Mouse (Mus musculus) heart, embryonic 13.5 days (tissue): ENCODE results near the gene Rcan2. TPM values are rescaled to one million over a fixed set of nuclear protein-coding genes. Genes with fewer than 3 reads are reported as not detected.

Source experiments
- ATAC-seq: fragments of 200-750 bp; cut with Nextera tagmentation; 2 replicates; pipeline ENCODE4 v1.8.0; 2017; ENCODE audit warnings: moderate TSS enrichment; ENCODE audit not compliant: insufficient number of reproducible peaks, low FRiP score, low TSS enrichment; ENCODE audit errors: extremely low read depth
- H3K27ac ChIP-seq: fragments of 300-500 bp; sonication (generic); replicated peaks from 2 replicates; pipeline ENCODE4 v1.5.1; 2015; ENCODE audit warnings: moderate library complexity, mild to moderate bottlenecking, inconsistent platforms
- H3K27me3 ChIP-seq: fragments of 300-500 bp; sonication (generic); replicated peaks from 2 replicates; pipeline ENCODE4 v1.6.1; 2015; ENCODE audit warnings: mild to moderate bottlenecking, inconsistent platforms
- H3K36me3 ChIP-seq: fragments of 300-500 bp; sonication (generic); 2 replicates; pipeline ENCODE4 v1.6.1; 2015; ENCODE audit warnings: mild to moderate bottlenecking, inconsistent platforms
- H3K4me1 ChIP-seq: fragments of 300-500 bp; sonication (generic); 2 replicates; pipeline ENCODE4 v1.6.1; 2015; ENCODE audit warnings: inconsistent platforms
- H3K4me2 ChIP-seq: fragments of 300-500 bp; sonication (generic); 2 replicates; pipeline ENCODE4 v1.6.1; 2015; ENCODE audit warnings: inconsistent platforms, mild to moderate bottlenecking, moderate library complexity
- H3K4me3 ChIP-seq: fragments of 300-500 bp; sonication (generic); 2 replicates; pipeline ENCODE4 v1.5.1; 2015; ENCODE audit warnings: moderate library complexity, mild to moderate bottlenecking, inconsistent platforms
- H3K9ac ChIP-seq: fragments of 300-500 bp; sonication (generic); 2 replicates; pipeline ENCODE4 v1.6.1; 2015; ENCODE audit warnings: inconsistent platforms, mild to moderate bottlenecking, moderate library complexity
- H3K9me3 ChIP-seq: fragments of 300-500 bp; sonication (generic); 2 replicates; pipeline ENCODE4 v1.6.1; 2016; ENCODE audit warnings: inconsistent platforms
- WGBS: fragments of 180-500 bp; shearing (Covaris S2); methylation state at CpG from one replicate; pipeline ENCODE4 v1.1.7; 2015; ENCODE audit warnings: mixed read lengths; 5-methylcytosine and 5-hydroxymethylcytosine counted together
- polyA plus RNA-seq: library from polyadenylated mRNA; unstranded; fragments of >200 nt; fragmentation: Nextera tagmentation; extraction: Ambion mirVana; gene quantifications from 2 replicates; pipeline ENCODE4 v1.2.1, GENCODE M21; 2015

The Rcan2 gene
- polyA plus RNA-seq, 1 experiment from 2014 or later, result 43.7 TPM

- Histone ChIP-seq H3K9me3 (no peaks in the 10 kb centered on the region), H3K9ac (no peak overlapping the region), H3K4me3 (no peak overlapping the region), H3K36me3 (no peaks in the 10 kb centered on the region), H3K27me3 (no peaks in the 10 kb centered on the region), H3K27ac (no peak overlapping the region), H3K4me1 (no peaks in the 10 kb centered on the region), H3K4me2 (no peak overlapping the region)
- ATAC-seq, result no peak
- 83% methylated on average over 8 of the region's 8 CpGs for WGBS
Measured at GRCm38 (mm10) chr17:44042861-44043260, 241.7 kb downstream of the Rcan2 start.

GRCm38 (mm10) chr17:44053427-44053826 is 252.3 kb downstream of the Rcan2 start:
- no peaks in the 10 kb centered on the region for H3K9me3 ChIP-seq
- H3K27me3 ChIP-seq, result no peaks in the 10 kb centered on the region
- no peaks in the 10 kb centered on the region for H3K36me3 ChIP-seq
- 72% methylated on average over 4 of the region's 4 CpGs for WGBS
- H3K4me1 ChIP-seq, result no peaks in the 10 kb centered on the region
- no peak overlapping the region for H3K27ac ChIP-seq
- no peak overlapping the region for H3K9ac ChIP-seq
- ATAC-seq, result no peak
- H3K4me2 ChIP-seq, result no peak overlapping the region
- no peak overlapping the region for H3K4me3 ChIP-seq

- H3K9me3 ChIP-seq, result no peaks in the 10 kb centered on the region
- no peaks in the 10 kb centered on the region for H3K36me3 ChIP-seq
- no peaks in the 10 kb centered on the region for H3K4me1 ChIP-seq
- 84% methylated on average over 1 of the region's 1 CpGs for WGBS
- H3K9ac ChIP-seq, result no peak overlapping the region
- no peak for ATAC-seq
- no peaks in the 10 kb centered on the region for H3K27me3 ChIP-seq
- H3K4me2 ChIP-seq, result no peak overlapping the region
- no peak overlapping the region for H3K27ac ChIP-seq
- no peak overlapping the region for H3K4me3 ChIP-seq
Measured at GRCm38 (mm10) chr17:44057123-44057522, 256.0 kb downstream of the Rcan2 start.

- H3K4me3 ChIP-seq, result no peak overlapping the region
- ATAC-seq, result no peak
- no peaks in the 10 kb centered on the region for H3K36me3 ChIP-seq
- no peak overlapping the region for H3K9ac ChIP-seq
- H3K4me1 ChIP-seq, result no peaks in the 10 kb centered on the region
- no peak overlapping the region for H3K27ac ChIP-seq
- 0 out of 2 replicates have a peak, but pooled peaks cover 2% of the 10 kb centered on the region for H3K27me3 ChIP-seq
- H3K9me3 ChIP-seq, result no peaks in the 10 kb centered on the region
- H3K4me2 ChIP-seq, result no peak overlapping the region
Measured at GRCm38 (mm10) chr17:44058145-44058544, 257.0 kb downstream of the Rcan2 start.

- Histone ChIP-seq H3K27ac (no peak overlapping the region), H3K4me1 (no peaks in the 10 kb centered on the region), H3K4me3 (no peak overlapping the region), H3K4me2 (no peak overlapping the region), H3K36me3 (no peaks in the 10 kb centered on the region), H3K9me3 (no peaks in the 10 kb centered on the region), H3K9ac (no peak overlapping the region), H3K27me3 (0 out of 2 replicates have a peak, but pooled peaks cover 5% of the 10 kb centered on the region)
- WGBS, result 80% methylated on average over 1 of the region's 1 CpGs
- ATAC-seq, result no peak
Measured at GRCm38 (mm10) chr17:44060781-44061180, 259.6 kb downstream of the Rcan2 start.

- WGBS, result 69% methylated on average over 5 of the region's 5 CpGs
- H3K27ac ChIP-seq, result no peak overlapping the region
- no peak overlapping the region for H3K9ac ChIP-seq
- 0 out of 2 replicates have a peak, but pooled peaks cover 5% of the 10 kb centered on the region for H3K27me3 ChIP-seq
- no peaks in the 10 kb centered on the region for H3K9me3 ChIP-seq
- no peaks in the 10 kb centered on the region for H3K36me3 ChIP-seq
- no peaks in the 10 kb centered on the region for H3K4me1 ChIP-seq
- no peak overlapping the region for H3K4me3 ChIP-seq
- no peak overlapping the region for H3K4me2 ChIP-seq
- no peak for ATAC-seq
Measured at GRCm38 (mm10) chr17:44061289-44061890, 260.2 kb downstream of the Rcan2 start.

- H3K9me3 ChIP-seq, result no peaks in the 10 kb centered on the region
- no peak overlapping the region for H3K4me2 ChIP-seq
- ATAC-seq, result no peak
- H3K27ac ChIP-seq, result no peak overlapping the region
- no peak overlapping the region for H3K9ac ChIP-seq
- no peaks in the 10 kb centered on the region for H3K4me1 ChIP-seq
- 57% methylated on average over 6 of the region's 6 CpGs for WGBS
- H3K4me3 ChIP-seq, result no peak overlapping the region
- H3K36me3 ChIP-seq, result no peaks in the 10 kb centered on the region
- 0 out of 2 replicates have a peak, but pooled peaks cover 3% of the 10 kb centered on the region for H3K27me3 ChIP-seq
Measured at GRCm38 (mm10) chr17:44068876-44069275, 267.7 kb downstream of the Rcan2 start.

- no peak overlapping the region for H3K4me2 ChIP-seq
- no peaks in the 10 kb centered on the region for H3K27me3 ChIP-seq
- no peaks in the 10 kb centered on the region for H3K36me3 ChIP-seq
- ATAC-seq, result no peak
- no peak overlapping the region for H3K4me3 ChIP-seq
- no peaks in the 10 kb centered on the region for H3K9me3 ChIP-seq
- H3K9ac ChIP-seq, result no peak overlapping the region
- no peak overlapping the region for H3K27ac ChIP-seq
- no peaks in the 10 kb centered on the region for H3K4me1 ChIP-seq
Measured at GRCm38 (mm10) chr17:44071680-44072079, 270.5 kb downstream of the Rcan2 start.

- ATAC-seq, result no peak
- no peak overlapping the region for H3K27ac ChIP-seq
Measured at GRCm38 (mm10) chr17:44075601-44076000, 274.4 kb downstream of the Rcan2 start.

GRCm38 (mm10) chr17:44076051-44076680 is 275.0 kb downstream of the Rcan2 start:
- Histone ChIP-seq H3K36me3 (peaks cover 6% of the 10 kb centered on the region; the same call in 1 of the 2 replicates), H3K27me3 (no peaks in the 10 kb centered on the region), H3K27ac (no peak overlapping the region), H3K4me3 (no peak overlapping the region), H3K9ac (no peak overlapping the region), H3K4me2 (peak overlapping the region; percentile 16; the same call in 1 of the 2 replicates), H3K9me3 (no peaks in the 10 kb centered on the region), H3K4me1 (peaks cover 7% of the 10 kb centered on the region; the same call in 1 of the 2 replicates)
- 48% methylated on average over 6 of the region's 6 CpGs for WGBS
- no peak for ATAC-seq

More at GRCm38 (mm10) chr17:44075601-44076000, 274.4 kb downstream of the Rcan2 start:
- no peak overlapping the region for H3K4me3 ChIP-seq
- no peaks in the 10 kb centered on the region for H3K27me3 ChIP-seq
- peaks cover 7% of the 10 kb centered on the region; the same call in 1 of the 2 replicates for H3K4me1 ChIP-seq
- 80% methylated on average over 3 of the region's 3 CpGs for WGBS
- no peak overlapping the region for H3K9ac ChIP-seq
- no peak overlapping the region for H3K4me2 ChIP-seq
- no peaks in the 10 kb centered on the region for H3K9me3 ChIP-seq
- H3K36me3 ChIP-seq, result peaks cover under 1% of the 10 kb centered on the region; the same call in 1 of the 2 replicates

GRCm38 (mm10) chr17:44077146-44077842 is 276.1 kb downstream of the Rcan2 start:
- ATAC-seq, result no peak
- H3K9ac ChIP-seq, result no peak overlapping the region
- H3K27me3 ChIP-seq, result no peaks in the 10 kb centered on the region
- H3K4me1 ChIP-seq, result peaks cover 7% of the 10 kb centered on the region; the same call in 1 of the 2 replicates
- no peaks in the 10 kb centered on the region for H3K9me3 ChIP-seq
- H3K4me2 ChIP-seq, result no peak overlapping the region
- H3K27ac ChIP-seq, result no peak overlapping the region
- peaks cover 13% of the 10 kb centered on the region for H3K36me3 ChIP-seq
- 72% methylated on average over 12 of the region's 12 CpGs for WGBS
- no peak overlapping the region for H3K4me3 ChIP-seq
